Mouse (Mus musculus) MEL (cell line): ENCODE data around the gene Tec.

Experiments used
- CHD2 ChIP-seq: IDR thresholded peaks from 2 replicates; pipeline ENCODE4 v1.6.1; 2011; ENCODE audit warnings: low read length, improper control_type of control experiment
- CTCF ChIP-seq, 3 experiments: IDR thresholded peaks in 2 of 3; conservative IDR thresholded peaks in 1 of 3; 2 replicates each; pipeline ENCODE4 v1.5.1; 2011 to 2012; ENCODE audit warnings: low read length in 3 of 3, low read depth in 2 of 3, mild to moderate bottlenecking in 2 of 3, improper control_type of control experiment in 1 of 3, inconsistent platforms in 1 of 3, mixed read lengths in 1 of 3, moderate library complexity in 1 of 3; ENCODE audit not compliant: control insufficient read depth in 1 of 3, insufficient read depth in 1 of 3, poor library complexity in 1 of 3, severe bottlenecking in 1 of 3
- EP300 ChIP-seq, 2 experiments: IDR thresholded peaks; 2 replicates each; pipeline ENCODE4 v1.6.1; 2011; ENCODE audit warnings: improper control_type of control experiment in 2 of 2, low read length in 2 of 2, low read depth in 1 of 2, mild to moderate bottlenecking in 1 of 2
- GATA1 ChIP-seq: IDR thresholded peaks from 2 replicates; pipeline ENCODE4 v1.6.1; 2011; ENCODE audit warnings: low read depth, low read length, improper control_type of control experiment
- POLR2A ChIP-seq, 2 experiments: IDR thresholded peaks; 2 replicates each; pipeline ENCODE4 v1.6.1; 2011 to 2012; ENCODE audit warnings: low read length in 2 of 2, mild to moderate bottlenecking in 2 of 2, control low read depth in 1 of 2, improper control_type of control experiment in 1 of 2, low read depth in 1 of 2, moderate library complexity in 1 of 2; ENCODE audit not compliant: control insufficient read depth in 1 of 2, insufficient read depth in 1 of 2, poor library complexity in 1 of 2
- ZC3H11A ChIP-seq: IDR thresholded peaks from 2 replicates; pipeline ENCODE4 v1.6.1; 2012; ENCODE audit warnings: low read depth, mild to moderate bottlenecking, inconsistent platforms, low read length, improper control_type of control experiment

DNA sequence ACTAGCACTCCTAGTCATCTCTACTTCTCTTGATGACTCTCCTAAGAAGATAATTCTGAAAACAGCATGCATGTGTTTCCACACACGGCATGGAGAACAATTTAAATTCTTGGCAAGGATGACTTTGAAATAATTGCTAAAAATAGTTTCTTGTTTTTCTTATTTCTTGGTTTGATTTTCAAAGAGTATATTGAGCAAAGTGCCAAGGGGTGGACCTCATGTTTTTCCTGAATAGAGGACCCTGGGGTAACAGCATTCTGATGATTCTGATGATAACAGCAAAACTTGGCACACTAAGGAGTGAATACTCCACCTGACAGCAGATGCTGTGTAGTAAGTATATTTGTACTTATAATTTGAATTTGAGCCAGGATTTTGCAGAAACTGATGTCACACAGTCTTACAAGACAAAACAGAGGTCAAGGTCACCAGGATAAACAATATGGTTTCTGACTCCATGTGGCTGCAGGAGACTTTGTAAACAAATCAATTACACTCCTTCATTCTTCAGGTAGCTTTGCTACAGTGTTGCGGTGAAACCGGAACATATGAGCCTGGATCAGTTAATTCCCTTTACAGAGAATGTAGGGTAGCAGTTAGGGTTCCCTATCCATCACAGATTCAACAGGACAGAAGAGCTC, 34.7 kb upstream of the Tec start:
- TF ChIP-seq CTCF (IDR thresholded peaks at IDR 0.05 in 2 of 3, conservative IDR thresholded peaks at IDR 0.05 in 1 of 3; ENCODE audit: control insufficient read depth in 1 of 3, insufficient read depth in 1 of 3, low read depth in 2 of 3, low read length in 3 of 3, poor library complexity in 1 of 3, severe bottlenecking in 1 of 3) (no peak), CHD2 (no peak), EP300 (IDR thresholded peaks at IDR 0.05; ENCODE audit: low read depth in 1 of 2, low read length in 2 of 2) (no peak), GATA1 (no peak), ZC3H11A (no peak), POLR2A (IDR thresholded peaks at IDR 0.05; ENCODE audit: control insufficient read depth in 1 of 2, insufficient read depth in 1 of 2, low read depth in 1 of 2, low read length in 2 of 2, poor library complexity in 1 of 2) (no peak)
